Mouse (Mus musculus) MEL (cell line): ENCODE results near the gene Nat14. TPM values are rescaled to one million over a fixed set of nuclear protein-coding genes. Genes with fewer than 3 reads are reported as not detected.

Experiments used
- DNase-seq: peaks from one replicate; pipeline ENCODE4 v3.0.0; 2011; ENCODE audit warnings: low read depth, low spot score
- H3K27ac ChIP-seq: 2 replicates; pipeline ENCODE4 v1.5.1; 2012; ENCODE audit warnings: low read depth, mild to moderate bottlenecking, control low read depth, low read length, moderate library complexity; ENCODE audit not compliant: control insufficient read depth
- H3K27me3 ChIP-seq, 2 experiments: fragments of 150-350 bp in 1 of 2; sonication (generic) in 1 of 2; 2 replicates each; pipeline ENCODE4 v1.6.1; 2012; ENCODE audit warnings: low read length in 2 of 2, mild to moderate bottlenecking in 2 of 2, improper control_type of control experiment in 1 of 2, moderate library complexity in 1 of 2; ENCODE audit not compliant: insufficient read depth in 2 of 2, control insufficient read depth in 1 of 2
- H3K36me3 ChIP-seq, 2 experiments: 2 replicates each; pipeline ENCODE4 v1.6.1; 2012 to 2014; ENCODE audit warnings: low read length in 2 of 2, improper control_type of control experiment in 1 of 2, inconsistent platforms in 1 of 2, mild to moderate bottlenecking in 1 of 2; ENCODE audit not compliant: insufficient read depth in 2 of 2, control insufficient read depth in 1 of 2
- H3K4me1 ChIP-seq, 2 experiments: fragments of 150-350 bp in 1 of 2; sonication (generic) in 1 of 2; 2 replicates each; pipeline ENCODE4 v1.6.1; 2012; ENCODE audit warnings: low read length in 2 of 2, improper control_type of control experiment in 1 of 2, mild to moderate bottlenecking in 1 of 2; ENCODE audit not compliant: insufficient read depth in 2 of 2, control insufficient read depth in 1 of 2
- H3K4me3 ChIP-seq, 2 experiments: fragments of 150-350 bp in 1 of 2; sonication (generic) in 1 of 2; 2 replicates each; pipeline ENCODE4 v1.5.1; 2012; ENCODE audit warnings: low read depth in 2 of 2, low read length in 2 of 2, mild to moderate bottlenecking in 2 of 2, moderate library complexity in 2 of 2, control low read depth in 1 of 2, improper control_type of control experiment in 1 of 2; ENCODE audit not compliant: control insufficient read depth in 1 of 2, insufficient read depth in 1 of 2
- H3K79me2 ChIP-seq: 2 replicates; pipeline ENCODE4 v1.6.1; 2012; ENCODE audit warnings: mild to moderate bottlenecking, low read length, moderate library complexity; ENCODE audit not compliant: control insufficient read depth, poor library complexity, insufficient read depth
- H3K9ac ChIP-seq: 2 replicates; pipeline ENCODE4 v1.6.1; 2012; ENCODE audit warnings: low read depth, mild to moderate bottlenecking, control low read depth, low read length, moderate library complexity; ENCODE audit not compliant: control insufficient read depth, poor library complexity, severe bottlenecking
- H3K9me3 ChIP-seq: fragments of 150-350 bp; sonication (generic); replicated peaks from 2 replicates; pipeline ENCODE4 v1.6.1; 2012; ENCODE audit warnings: mild to moderate bottlenecking, low read length, improper control_type of control experiment, moderate library complexity; ENCODE audit not compliant: insufficient read depth
- ELF1 ChIP-seq: IDR thresholded peaks from 2 replicates; pipeline ENCODE4 v1.6.1; 2014; ENCODE audit warnings: low read depth, mild to moderate bottlenecking, inconsistent platforms, low read length, improper control_type of control experiment, moderate library complexity
- MAZ ChIP-seq: IDR thresholded peaks from 2 replicates; pipeline ENCODE4 v1.6.1; 2012; ENCODE audit warnings: low read depth, mild to moderate bottlenecking, inconsistent platforms, low read length, improper control_type of control experiment
- POLR2AphosphoS5 ChIP-seq: IDR thresholded peaks from 2 replicates; pipeline ENCODE4 v1.6.1; 2012; ENCODE audit warnings: low read depth, borderline replicate concordance, mild to moderate bottlenecking, inconsistent platforms, low read length, moderate library complexity, mixed read lengths
- USF1 ChIP-seq: IDR thresholded peaks from 2 replicates; pipeline ENCODE4 v1.6.1; 2014; ENCODE audit warnings: low read depth, mild to moderate bottlenecking, inconsistent platforms, low read length, improper control_type of control experiment, moderate library complexity
- USF2 ChIP-seq, 2 experiments: IDR thresholded peaks; 2 replicates each; pipeline ENCODE4 v1.6.1; 2011 to 2012; ENCODE audit warnings: improper control_type of control experiment in 2 of 2, low read length in 2 of 2, borderline replicate concordance in 1 of 2, inconsistent platforms in 1 of 2, low read depth in 1 of 2, mild to moderate bottlenecking in 1 of 2; ENCODE audit not compliant: insufficient read depth in 1 of 2
- polyA plus RNA-seq, 2 experiments: library from polyadenylated mRNA; stranded (reverse) in 1 of 2; unstranded in 1 of 2; fragments of >175 nt in 1 of 2; fragments of >200 nt in 1 of 2; gene quantifications; 2 replicates each; pipeline versions ENCODE4 v1.2.1 to v1.2.4; 2012; ENCODE audit warnings: low replicate concordance in 2 of 2, low read depth in 1 of 2; ENCODE audit not compliant: insufficient read length in 2 of 2, insufficient read depth in 1 of 2, missing spikeins in 1 of 2
- total RNA-seq: library from RNA; depleted of rRNA; stranded (reverse); fragments of 300-350 nt; gene quantifications from 2 replicates; pipeline ENCODE4 v1.2.3, GENCODE M21; 2012; rRNA removed

The Nat14 gene
- total and polyA plus RNA-seq, 3 experiments = 0.81 to 1.9 TPM; not detected in 1

DNA sequence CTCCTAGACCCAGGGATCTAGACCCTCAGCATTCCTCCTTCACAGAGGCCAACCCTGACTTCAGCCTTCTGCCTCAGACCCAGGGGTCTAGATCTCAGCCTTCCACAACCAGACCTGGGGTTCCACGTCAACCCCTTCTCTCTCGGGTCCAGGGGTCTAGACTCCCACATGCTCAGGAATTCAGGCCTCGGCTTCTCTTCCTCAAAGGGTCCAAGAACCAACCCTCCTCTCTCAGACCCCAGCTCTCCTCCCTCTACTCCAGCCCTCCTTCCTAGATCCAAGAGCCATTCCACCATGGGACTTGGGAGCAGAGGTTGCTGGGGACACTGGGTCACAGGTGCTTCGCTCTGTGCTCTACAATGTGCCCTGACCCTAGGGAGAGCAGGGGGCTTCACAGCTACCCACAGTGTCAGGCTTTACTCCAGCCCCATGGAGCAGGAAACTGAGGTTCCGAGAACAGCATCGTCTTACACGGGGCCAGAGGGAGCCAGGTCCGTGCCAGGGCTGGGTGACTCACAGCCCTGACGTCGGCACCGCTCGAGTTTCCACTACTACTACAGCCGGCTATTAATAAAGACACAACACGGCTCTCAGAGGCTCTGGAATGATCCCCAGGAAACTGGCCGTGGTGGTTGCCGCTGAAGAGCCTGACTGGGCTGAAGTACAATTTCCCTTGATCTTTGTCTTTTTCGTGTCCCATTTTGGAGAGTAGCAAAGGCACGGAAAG is 50.7 kb downstream of the Nat14 start:
- Histone ChIP-seq H3K4me3 (no peak overlapping the region), H3K27me3 (no peaks in the 10 kb centered on the region), H3K9me3 (no peaks in the 10 kb centered on the region), H3K9ac (no peak overlapping the region), H3K4me1 (peaks cover 0 to 9% of the 10 kb centered on the region in 2 experiments; a peak in 1 of 4 replicates), H3K79me2 (no peaks in the 10 kb centered on the region), H3K27ac (no peak overlapping the region), H3K36me3 (no peaks in the 10 kb centered on the region)
- no peak for DNase-seq
- TF ChIP-seq MAZ (no peak), POLR2AphosphoS5 (no peak), USF2 (IDR thresholded peaks at IDR 0.05; ENCODE audit: borderline replicate concordance in 1 of 2, insufficient read depth in 1 of 2, low read depth in 1 of 2, low read length in 2 of 2) (no peak), USF1 (no peak), ELF1 (no peak)

Other genes starting within 250 kb of the Nat14 start
Only the 30 nearest of the 33 such genes appear.
- gene Tmem150b, start 196.8 kb upstream of the Nat14 start, total RNA-seq = 0.31 and 0.39 TPM in 2 replicates
- 1 to 10 TPM in 1 of 2 experiments, not detected in 1; 1.4 TPM for gene Tmem150b, start 196.8 kb upstream of the Nat14 start, polyA plus RNA-seq
- 21.0 and 21.8 TPM in 2 replicates for gene Kmt5c, start 181.9 kb upstream of the Nat14 start, total RNA-seq
- 10 to 100 TPM in 1 of 2 experiments, not detected in 1; 60.2 TPM for gene Kmt5c, start 181.9 kb upstream of the Nat14 start, polyA plus RNA-seq
- 4.6 and 8.7 TPM in 2 replicates for gene Cox6b2, start 168.9 kb upstream of the Nat14 start, total RNA-seq
- gene Cox6b2, start 168.9 kb upstream of the Nat14 start, polyA plus RNA-seq = 10 to 100 TPM in 1 of 2 experiments, not detected in 1; 36.3 TPM
- gene Fam71e2, start 150.7 kb upstream of the Nat14 start, total RNA-seq = not detected in 2 replicates
- not detected for gene Fam71e2, start 150.7 kb upstream of the Nat14 start, polyA plus RNA-seq
- 0.12 TPM in 1 of 2 replicates, not detected in the other for gene Il11, start 139.2 kb upstream of the Nat14 start, total RNA-seq
- gene Il11, start 139.2 kb upstream of the Nat14 start, polyA plus RNA-seq = under 1 TPM in 1 of 2 experiments, not detected in 1; 0.07 TPM
- not detected in 2 replicates for gene Tmem190, start 139.1 kb upstream of the Nat14 start, total RNA-seq
- 1 to 10 TPM in 1 of 2 experiments, not detected in 1; 1.6 TPM for gene Tmem190, start 139.1 kb upstream of the Nat14 start, polyA plus RNA-seq
- 20.9 and 23.8 TPM in 2 replicates for gene Tmem238, start 132.4 kb upstream of the Nat14 start, total RNA-seq
- gene Tmem238, start 132.4 kb upstream of the Nat14 start, polyA plus RNA-seq = 10 to 100 TPM in 1 of 2 experiments, not detected in 1; 31.3 TPM
- 2,026 and 2,264 TPM in 2 replicates for gene Rpl28, start 129.2 kb upstream of the Nat14 start, total RNA-seq
- 1,000 to 10,000 TPM in 1 of 2 experiments, 100 to 1,000 TPM in 1; 1,000 to 9,991 TPM for gene Rpl28, start 129.2 kb upstream of the Nat14 start, polyA plus RNA-seq
- 341 and 346 TPM in 2 replicates for gene Ube2s, start 109.4 kb upstream of the Nat14 start, total RNA-seq
- gene Ube2s, start 109.4 kb upstream of the Nat14 start, polyA plus RNA-seq = 100 to 1,000 TPM in 1 of 2 experiments, not detected in 1; 740 TPM
- gene Shisa7, start 77.3 kb upstream of the Nat14 start, total RNA-seq = not detected in 2 replicates
- gene Shisa7, start 77.3 kb upstream of the Nat14 start, polyA plus RNA-seq = under 1 TPM in 1 of 2 experiments, not detected in 1; 0.07 TPM
- gene Isoc2b, start 51.8 kb upstream of the Nat14 start, total RNA-seq = 2.6 and 2.8 TPM in 2 replicates
- gene Isoc2b, start 51.8 kb upstream of the Nat14 start, polyA plus RNA-seq = 1 to 10 TPM in 1 of 2 experiments, not detected in 1; 3.0 TPM
- gene Isoc2a, start 44.9 kb upstream of the Nat14 start, total RNA-seq = 11.1 and 12.4 TPM in 2 replicates
- 10 to 100 TPM in 1 of 2 experiments, not detected in 1; 20.6 TPM for gene Isoc2a, start 44.9 kb upstream of the Nat14 start, polyA plus RNA-seq
- 0.15 TPM in 1 of 2 replicates, not detected in the other for gene Gm36210, start 15.5 kb upstream of the Nat14 start, total RNA-seq
- under 1 TPM in 1 of 2 experiments, not detected in 1; 0.97 TPM for gene Gm36210, start 15.5 kb upstream of the Nat14 start, polyA plus RNA-seq
- 2.5 and 3.3 TPM in 2 replicates for gene Zfp628, start 6.8 kb upstream of the Nat14 start, total RNA-seq
- gene Zfp628, start 6.8 kb upstream of the Nat14 start, polyA plus RNA-seq = 10 to 100 TPM in 1 of 2 experiments, not detected in 1; 17.6 TPM
- 0.04 TPM in 1 of 2 replicates, not detected in the other for gene Ssc5d, start 3.8 kb downstream of the Nat14 start, total RNA-seq
- under 1 TPM in 1 of 2 experiments, not detected in 1; 0.17 TPM for gene Ssc5d, start 3.8 kb downstream of the Nat14 start, polyA plus RNA-seq
- gene Sbk2, start 42.4 kb downstream of the Nat14 start, total RNA-seq = not detected in 2 replicates
- not detected for gene Sbk2, start 42.4 kb downstream of the Nat14 start, polyA plus RNA-seq
- gene Sbk3, start 49.1 kb downstream of the Nat14 start, total RNA-seq = not detected in 2 replicates
- not detected for gene Sbk3, start 49.1 kb downstream of the Nat14 start, polyA plus RNA-seq
- gene Zfp579, start 74.1 kb downstream of the Nat14 start, total RNA-seq = 0.42 and 0.54 TPM in 2 replicates
- gene Zfp579, start 74.1 kb downstream of the Nat14 start, polyA plus RNA-seq = 1 to 10 TPM in 1 of 2 experiments, not detected in 1; 3.6 TPM
- 9.2 and 9.4 TPM in 2 replicates for gene Zfp524, start 92.4 kb downstream of the Nat14 start, total RNA-seq
- gene Zfp524, start 92.4 kb downstream of the Nat14 start, polyA plus RNA-seq = 10 to 100 TPM in 1 of 2 experiments, not detected in 1; 12.7 TPM
- gene Fiz1, start 92.7 kb downstream of the Nat14 start, total RNA-seq = 27.5 and 28.1 TPM in 2 replicates
- gene Fiz1, start 92.7 kb downstream of the Nat14 start, polyA plus RNA-seq = 10 to 100 TPM in 1 of 2 experiments, not detected in 1; 56.5 TPM
- not detected in 2 replicates for gene Gm44973, start 93.5 kb downstream of the Nat14 start, total RNA-seq
- gene Gm44973, start 93.5 kb downstream of the Nat14 start, polyA plus RNA-seq = 1 to 10 TPM in 1 of 2 experiments, not detected in 1; 7.9 TPM
- 12.2 and 12.7 TPM in 2 replicates for gene Zfp865, start 98.3 kb downstream of the Nat14 start, total RNA-seq
- gene Zfp865, start 98.3 kb downstream of the Nat14 start, polyA plus RNA-seq = 10 to 100 TPM in 1 of 2 experiments, not detected in 1; 34.6 TPM
- 0.39 and 0.50 TPM in 2 replicates for gene Ccdc106, start 98.5 kb downstream of the Nat14 start, total RNA-seq
- gene Ccdc106, start 98.5 kb downstream of the Nat14 start, polyA plus RNA-seq = under 1 TPM in 1 of 2 experiments, not detected in 1; 0.82 TPM
- gene 4632433K11Rik, start 112.1 kb downstream of the Nat14 start, total RNA-seq = not detected in 2 replicates
- not detected for gene 4632433K11Rik, start 112.1 kb downstream of the Nat14 start, polyA plus RNA-seq
- gene Zfp784, start 116.4 kb downstream of the Nat14 start, total RNA-seq = 0.96 and 1.2 TPM in 2 replicates
- 1 to 10 TPM in 1 of 2 experiments, not detected in 1; 2.9 TPM for gene Zfp784, start 116.4 kb downstream of the Nat14 start, polyA plus RNA-seq
- gene Zfp580, start 129.5 kb downstream of the Nat14 start, total RNA-seq = 1.0 and 1.7 TPM in 2 replicates
- 10 to 100 TPM in 1 of 2 experiments, not detected in 1; 19.9 TPM for gene Zfp580, start 129.5 kb downstream of the Nat14 start, polyA plus RNA-seq
- 301 and 311 TPM in 2 replicates for gene U2af2, start 140.1 kb downstream of the Nat14 start, total RNA-seq
- 100 to 1,000 TPM; 477 to 491 TPM for gene U2af2, start 140.1 kb downstream of the Nat14 start, polyA plus RNA-seq
- 72.3 and 75.5 TPM in 2 replicates for gene Epn1, start 158.2 kb downstream of the Nat14 start, total RNA-seq
- 100 to 1,000 TPM in 1 of 2 experiments, not detected in 1; 147 TPM for gene Epn1, start 158.2 kb downstream of the Nat14 start, polyA plus RNA-seq
- gene Rfpl4, start 194.9 kb downstream of the Nat14 start, total RNA-seq = not detected in 2 replicates
- not detected for gene Rfpl4, start 194.9 kb downstream of the Nat14 start, polyA plus RNA-seq
- not detected in 2 replicates for gene Rasl2-9, start 203.9 kb downstream of the Nat14 start, total RNA-seq
- 100 to 1,000 TPM in 1 of 2 experiments, under 1 TPM in 1; 0.65 to 196 TPM for gene Rasl2-9, start 203.9 kb downstream of the Nat14 start, polyA plus RNA-seq